Mouse (Mus musculus): ENCODE measurements around the gene Snai3.

- TF ChIP-seq CTCF (IDR thresholded peaks at IDR 0.05; ENCODE audit: extremely low read depth, insufficient read length, insufficient replicate concordance, low read depth, low read length), result no peak
- no peak for TF ChIP-seq POLR2A (IDR thresholded peaks at IDR 0.05; ENCODE audit: low read depth, low read length)
These were observed 8.9 kb upstream of the Snai3 start for GRCm38 (mm10) chr8:122469407-122469806.

Data from small intestine, adult 2 months (tissue).